Comparison of ENCODE assay signal across 9 mouse cellular contexts in genomic region chr10:67538585-67539400, GRCm38 (mm10). TPM values are rescaled to one million over a fixed set of nuclear protein-coding genes. Genes with fewer than 3 reads are reported as not detected.
DNase-seq lines count a peak whose midpoint lies in the region; ATAC-seq and TF ChIP-seq lines count a peak whose summit lies in the region.
"Had no signal": no experiment of that assay in that cellular context is flagged by ENCODE, and none has a peak within 500 bp of the region (broad histone marks: within the 10 kb centered on the region; RNA-seq: fewer than 3 reads in every experiment).

No protein-coding gene starts in this region.

- no peak overlapping the region for H3K27ac ChIP-seq in embryonic facial prominence, embryonic 14.5 days (replicated peaks; ENCODE audit: low read depth, low read length)
- no peak overlapping the region for H3K27ac ChIP-seq in hindbrain, embryonic 15.5 days (replicated peaks)
- no peak overlapping the region for H3K27ac ChIP-seq in macrophage
- H3K27ac ChIP-seq in stomach, postnatal 0 days (replicated peaks): no peak overlapping the region

- peak overlapping the region; percentile 42 for H3K9ac ChIP-seq in embryonic facial prominence, embryonic 14.5 days (ENCODE audit: low read depth, low read length)
- no peak overlapping the region for H3K9ac ChIP-seq in hindbrain, embryonic 15.5 days
- H3K9ac ChIP-seq in stomach, postnatal 0 days (ENCODE audit: low read length): 0 out of 2 replicates have a peak overlapping the region, but pooled peaks have one; percentile 23

- WGBS in embryonic facial prominence, embryonic 14.5 days: under 1% methylated on average over 39 of the region's 50 CpGs
- under 1% methylated on average over 49 of the region's 50 CpGs for WGBS in hindbrain, embryonic 15.5 days
- 3% methylated on average over 48 of the region's 50 CpGs for WGBS in macrophage (ENCODE audit: missing documents)
- WGBS in stomach, postnatal 0 days: 1% methylated on average over 50 of the region's 50 CpGs

- no peak for ATAC-seq in G1E (ENCODE audit: extremely low read depth, insufficient number of reproducible peaks, low FRiP score, poor library complexity, severe bottlenecking)
- no peak for ATAC-seq in embryonic facial prominence, embryonic 14.5 days (ENCODE audit: low read depth)
- ATAC-seq in hindbrain, embryonic 15.5 days (ENCODE audit: low FRiP score, low read depth): no peak
- ATAC-seq in stomach, postnatal 0 days (ENCODE audit: low FRiP score, low TSS enrichment): no peak

- no peaks in the 10 kb centered on the region; the same call in 1 of the 2 replicates for H3K9me3 ChIP-seq in G1E (replicated peaks)
- H3K9me3 ChIP-seq in embryonic facial prominence, embryonic 14.5 days (ENCODE audit: control insufficient read depth, low read length): no peaks in the 10 kb centered on the region
- no peaks in the 10 kb centered on the region for H3K9me3 ChIP-seq in hindbrain, embryonic 15.5 days
- H3K9me3 ChIP-seq in stomach, postnatal 0 days (ENCODE audit: control insufficient read depth, low read length): no peaks in the 10 kb centered on the region

- H3K36me3 ChIP-seq in G1E (replicated peaks): peaks cover 20% of the 10 kb centered on the region
- no peaks in the 10 kb centered on the region for H3K36me3 ChIP-seq in embryonic facial prominence, embryonic 14.5 days (ENCODE audit: control insufficient read depth, insufficient read depth, low read length)
- no peaks in the 10 kb centered on the region for H3K36me3 ChIP-seq in hindbrain, embryonic 15.5 days
- no peaks in the 10 kb centered on the region for H3K36me3 ChIP-seq in macrophage (ENCODE audit: inconsistent target)
- H3K36me3 ChIP-seq in stomach, postnatal 0 days (ENCODE audit: control insufficient read depth, insufficient read depth, low read length): no peaks in the 10 kb centered on the region

- H3K79me2 ChIP-seq in macrophage (ENCODE audit: inconsistent target): no peaks in the 10 kb centered on the region

- DNase-seq in layer of hippocampus, postnatal 10 days (ENCODE audit: low spot score in 2 of 2): peak; percentile 20 to 30
- no peak for DNase-seq in layer of hippocampus, adult 11-12 months (ENCODE audit: low spot score)
- DNase-seq in G1E (ENCODE audit: low spot score): no peak
- peak; percentile 8 for DNase-seq in embryonic facial prominence, embryonic 14.5 days (ENCODE audit: low spot score)
- DNase-seq in stomach, postnatal 0 days (ENCODE audit: low spot score): no peak
- no peak for DNase-seq in adrenal gland, adult 8-10 months

- no peak for TF ChIP-seq CTCF in G1E (IDR thresholded peaks at IDR 0.05; ENCODE audit: low read depth, low read length)
- no peak for TF ChIP-seq CTCF in stomach, postnatal 0 days (IDR thresholded peaks at IDR 0.05; ENCODE audit: low read depth)

- no peak for TF ChIP-seq EP300 in stomach, postnatal 0 days (optimal IDR thresholded peaks at IDR 0.05)

- peaks cover 51% of the 10 kb centered on the region for H3K27me3 ChIP-seq in G1E (ENCODE audit: insufficient read depth, low read length)
- peaks cover 73% of the 10 kb centered on the region for H3K27me3 ChIP-seq in embryonic facial prominence, embryonic 14.5 days (replicated peaks; ENCODE audit: control insufficient read depth, insufficient read depth, low read length)
- H3K27me3 ChIP-seq in hindbrain, embryonic 15.5 days: peaks cover 90% of the 10 kb centered on the region
- peaks cover 13% of the 10 kb centered on the region; the same call in 1 of the 2 replicates for H3K27me3 ChIP-seq in stomach, postnatal 0 days (ENCODE audit: control insufficient read depth, insufficient read depth, low read length)

- peaks cover 32% of the 10 kb centered on the region for H3K4me1 ChIP-seq in G1E (ENCODE audit: insufficient read depth, low read depth, low read length)
- H3K4me1 ChIP-seq in embryonic facial prominence, embryonic 14.5 days (ENCODE audit: control insufficient read depth, insufficient read depth, low read length): peaks cover 18% of the 10 kb centered on the region
- peaks cover 47% of the 10 kb centered on the region for H3K4me1 ChIP-seq in hindbrain, embryonic 15.5 days (replicated peaks)
- H3K4me1 ChIP-seq in stomach, postnatal 0 days (replicated peaks; ENCODE audit: control insufficient read depth, insufficient read depth): peaks cover 7% of the 10 kb centered on the region; the same call in 1 of the 2 replicates

- peak overlapping the region; percentile 78; the same call in 1 of the 2 replicates for H3K4me3 ChIP-seq in G1E (ENCODE audit: low read depth, low read length)
- H3K4me3 ChIP-seq in embryonic facial prominence, embryonic 14.5 days (ENCODE audit: low read depth, low read length): peak overlapping the region; percentile 51
- H3K4me3 ChIP-seq in hindbrain, embryonic 15.5 days: peak overlapping the region; percentile 64
- peak overlapping the region; percentile 55 for H3K4me3 ChIP-seq in macrophage (ENCODE audit: inconsistent target)
- H3K4me3 ChIP-seq in stomach, postnatal 0 days (ENCODE audit: low read depth, low read length): peak overlapping the region; percentile 64

- peak overlapping the region; percentile 99 for H3K4me2 ChIP-seq in embryonic facial prominence, embryonic 14.5 days (ENCODE audit: low read depth, low read length)
- H3K4me2 ChIP-seq in hindbrain, embryonic 15.5 days: peak overlapping the region; percentile 97
- H3K4me2 ChIP-seq in stomach, postnatal 0 days (replicated peaks; ENCODE audit: low read depth): peak overlapping the region; percentile 94

RNA-seq across cellular contexts. Expression of gene Egr2, which starts 3.5 kb away (rescaled TPM):
- total RNA-seq in layer of hippocampus, postnatal 10 days (2021): 1 to 10 TPM; 3.2 to 4.2 TPM
- total RNA-seq in G1E (2014; fragmentation: Nextera tagmentation): not detected in 2 replicates
- total RNA-seq in G1E (2017): 1.0 and 1.6 TPM in 2 replicates
- 0.08 and 0.12 TPM in 2 replicates for polyA plus RNA-seq in G1E (2012)
- polyA plus RNA-seq in embryonic facial prominence, embryonic 14.5 days (2014; fragmentation: Nextera tagmentation; extraction: Ambion mirVana): 1.7 and 2.6 TPM in 2 replicates
- polyA plus RNA-seq in hindbrain, embryonic 15.5 days (2015; fragmentation: Nextera tagmentation; extraction: Ambion mirVana): 1.6 and 2.5 TPM in 2 replicates
- 100 to 1,000 TPM in 7 of 26 experiments, 10 to 100 TPM in 11, 1 to 10 TPM in 7, under 1 TPM in 1; 0.76 to 337 (median 29.7) TPM for total RNA-seq in macrophage (2018; cell fraction: chromatin; rRNA removed)
- total RNA-seq in macrophage (2018; cell fraction: cytosol; rRNA removed): 100 to 1,000 TPM in 7 of 26 experiments, 10 to 100 TPM in 14, 1 to 10 TPM in 5; 1.4 to 401 (median 24.9) TPM
- total RNA-seq in macrophage (2018; cell fraction: nucleus; rRNA removed): 100 to 1,000 TPM in 10 of 26 experiments, 10 to 100 TPM in 12, 1 to 10 TPM in 3, under 1 TPM in 1; 0.89 to 484 (median 80.4) TPM
- polyA plus RNA-seq in macrophage (2018): 4.5 to 19.2 TPM (median 9.6 TPM) in 3 replicates
- polyA plus RNA-seq in stomach, postnatal 0 days (2015; fragmentation: Nextera tagmentation; extraction: Ambion mirVana): 0.34 and 0.58 TPM in 2 replicates
- total RNA-seq in adrenal gland, adult 8-10 months (2022): 1 to 10 TPM in 3 of 4 experiments, under 1 TPM in 1; 0.35 to 1.3 (median 1.2) TPM
- polyA plus RNA-seq: erythroblast, embryonic 14.5 days had no signal

RNA-seq across cellular contexts. Expression of gene Ado, which starts 10.0 kb away (rescaled TPM):
- total RNA-seq in layer of hippocampus, postnatal 10 days (2021): 10 to 100 TPM; 38.7 to 39.2 TPM
- 20.6 and 21.1 TPM in 2 replicates for total RNA-seq in G1E (2014; fragmentation: Nextera tagmentation)
- 21.0 and 21.5 TPM in 2 replicates for total RNA-seq in G1E (2017)
- 22.6 and 30.6 TPM in 2 replicates for polyA plus RNA-seq in G1E (2012)
- 60.7 and 66.1 TPM in 2 replicates for polyA plus RNA-seq in embryonic facial prominence, embryonic 14.5 days (2014; fragmentation: Nextera tagmentation; extraction: Ambion mirVana)
- polyA plus RNA-seq in hindbrain, embryonic 15.5 days (2015; fragmentation: Nextera tagmentation; extraction: Ambion mirVana): 81.7 and 86.7 TPM in 2 replicates
- 10 to 100 TPM in 12 of 26 experiments, 1 to 10 TPM in 14; 3.9 to 18.2 (median 9.0) TPM for total RNA-seq in macrophage (2018; cell fraction: chromatin; rRNA removed)
- total RNA-seq in macrophage (2018; cell fraction: cytosol; rRNA removed): 10 to 100 TPM; 14.4 to 30.5 (median 20.1) TPM
- total RNA-seq in macrophage (2018; cell fraction: nucleus; rRNA removed): 10 to 100 TPM in 25 of 26 experiments, 1 to 10 TPM in 1; 7.9 to 31.1 (median 19.0) TPM
- polyA plus RNA-seq in macrophage (2018): 12.0 to 21.8 TPM (median 16.8 TPM) in 3 replicates
- 23.6 and 24.2 TPM in 2 replicates for polyA plus RNA-seq in stomach, postnatal 0 days (2015; fragmentation: Nextera tagmentation; extraction: Ambion mirVana)
- total RNA-seq in adrenal gland, adult 8-10 months (2022): 10 to 100 TPM; 23.9 to 30.6 (median 25.5) TPM

Comparison
In these comparisons a context has a peak if more than half of its experiments do, and no peak if none do; other contexts are left out.
1. DNase-seq: peak in layer of hippocampus, postnatal 10 days (2 of 2) and embryonic facial prominence, embryonic 14.5 days (single experiment); none in layer of hippocampus, adult 11-12 months (single experiment), G1E (single experiment), stomach, postnatal 0 days (single experiment) and adrenal gland, adult 8-10 months (single experiment).
2. Peak in every context shown above with its lines, with median percentiles within 50 percentile points of each other: H3K4me3 ChIP-seq and H3K4me2 ChIP-seq.